Mouse (Mus musculus): ENCODE measurements around the gene Fads1.
A peak's percentile ranks its signal among the peaks of the same experiment; 100 is the strongest.

Gene Fads1

GRCm38 (mm10) chr19:10208851-10209250 is 26.2 kb downstream of the Fads1 start:
- no peak for DNase-seq (ENCODE audit: extremely low spot score, low spot score)

- no peak for DNase-seq (ENCODE audit: extremely low spot score, low spot score)
Observed at GRCm38 (mm10) chr19:10210885-10211284, 28.2 kb downstream of the Fads1 start.

- no peak for DNase-seq (ENCODE audit: extremely low spot score, low spot score)
Observed at GRCm38 (mm10) chr19:10213796-10214471, 31.2 kb downstream of the Fads1 start.

- DNase-seq (ENCODE audit: extremely low spot score, low spot score) = no peak
Observed at GRCm38 (mm10) chr19:10216101-10216500, 33.4 kb downstream of the Fads1 start.

GRCm38 (mm10) chr19:10219108-10219507 is 36.4 kb downstream of the Fads1 start:
- peak; percentile 47 for DNase-seq (ENCODE audit: extremely low spot score, low spot score)

- no peak for DNase-seq (ENCODE audit: extremely low spot score, low spot score)
Observed at GRCm38 (mm10) chr19:10219593-10219992, 36.9 kb downstream of the Fads1 start.

GRCm38 (mm10) chr19:10221585-10221984 is 38.9 kb downstream of the Fads1 start:
- DNase-seq (ENCODE audit: extremely low spot score, low spot score) = no peak

GRCm38 (mm10) chr19:10222656-10223055 is 40.0 kb downstream of the Fads1 start:
- DNase-seq (ENCODE audit: extremely low spot score, low spot score) = no peak

GRCm38 (mm10) chr19:10223561-10223960 is 40.9 kb downstream of the Fads1 start:
- DNase-seq (ENCODE audit: extremely low spot score, low spot score) = no peak

GRCm38 (mm10) chr19:10224637-10225453 is 42.2 kb downstream of the Fads1 start:
- peak; percentile 47 for DNase-seq (ENCODE audit: extremely low spot score, low spot score)

- DNase-seq (ENCODE audit: extremely low spot score, low spot score) = no peak
Observed at GRCm38 (mm10) chr19:10225767-10226166, 43.1 kb downstream of the Fads1 start.

GRCm38 (mm10) chr19:10231016-10231415 is 48.3 kb downstream of the Fads1 start:
- peak; percentile 57 for DNase-seq (ENCODE audit: extremely low spot score, low spot score)

GRCm38 (mm10) chr19:10231871-10232270 is 49.2 kb downstream of the Fads1 start:
- DNase-seq (ENCODE audit: extremely low spot score, low spot score) = no peak

GRCm38 (mm10) chr19:10232327-10233017 is 49.8 kb downstream of the Fads1 start:
- DNase-seq (ENCODE audit: extremely low spot score, low spot score) = no peak

- no peak for DNase-seq (ENCODE audit: extremely low spot score, low spot score)
Observed at GRCm38 (mm10) chr19:10235784-10236565, 53.3 kb downstream of the Fads1 start.

- DNase-seq (ENCODE audit: extremely low spot score, low spot score) = no peak
Observed at GRCm38 (mm10) chr19:10238477-10238876, 55.8 kb downstream of the Fads1 start.

GRCm38 (mm10) chr19:10239419-10239818 is 56.7 kb downstream of the Fads1 start:
- DNase-seq (ENCODE audit: extremely low spot score, low spot score) = no peak

- no peak for DNase-seq (ENCODE audit: extremely low spot score, low spot score)
Observed at GRCm38 (mm10) chr19:10239975-10240653, 57.4 kb downstream of the Fads1 start.

GRCm38 (mm10) chr19:10240654-10241305 is 58.1 kb downstream of the Fads1 start, which contains the start of gene Myrf:
TSS of gene Myrf (minus strand) at chr19:10240748.
- DNase-seq (ENCODE audit: extremely low spot score, low spot score) = peak; percentile 87

GRCm38 (mm10) chr19:10242916-10243315 is 60.2 kb downstream of the Fads1 start:
- DNase-seq (ENCODE audit: extremely low spot score, low spot score) = no peak
